Mouse (Mus musculus): ENCODE results near the gene Vsx2. TPM values are rescaled to one million over a fixed set of nuclear protein-coding genes. Genes with fewer than 3 reads are reported as not detected.

The Vsx2 gene
- polyA plus RNA-seq, 1 experiment from 2014 or later = not detected

DNA sequence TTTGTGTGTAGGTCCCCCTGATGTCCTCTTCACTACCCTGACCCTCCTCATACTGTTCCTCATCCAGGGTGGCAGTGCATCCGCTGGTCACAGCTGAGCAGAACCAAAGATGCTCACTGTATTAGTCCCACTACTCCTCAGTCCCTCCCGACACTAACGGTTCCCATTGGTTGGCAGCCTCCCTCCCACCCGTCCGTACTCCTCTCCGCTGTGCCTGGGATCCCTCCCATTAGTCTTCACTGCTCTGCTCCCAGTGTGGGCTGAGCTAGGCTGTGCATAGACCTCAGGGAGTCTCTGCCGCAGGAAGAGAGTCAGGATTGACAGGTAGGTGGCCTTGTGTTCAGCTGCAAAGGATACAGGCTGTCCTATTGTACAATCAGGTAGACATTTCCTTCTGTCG is 28.8 kb downstream of the Vsx2 start:
- Histone ChIP-seq H3K4me2 (ENCODE audit: low read length) (no peak overlapping the region), H3K4me3 (ENCODE audit: low read depth, low read length) (no peak overlapping the region), H3K27ac (ENCODE audit: low read depth, low read length) (no peak overlapping the region), H3K27me3 (replicated peaks; ENCODE audit: control insufficient read depth, insufficient read depth, low read length) (no peaks in the 10 kb centered on the region), H3K9me3 (replicated peaks; ENCODE audit: control insufficient read depth, low read length) (no peaks in the 10 kb centered on the region), H3K9ac (ENCODE audit: low read length) (no peak overlapping the region), H3K4me1 (ENCODE audit: control insufficient read depth, insufficient read depth, low read length) (no peaks in the 10 kb centered on the region), H3K36me3 (ENCODE audit: control insufficient read depth, insufficient read depth, low read length) (peaks cover 9% of the 10 kb centered on the region; the same call in 1 of the 2 replicates)
- ATAC-seq (peak; percentile 12; the same call in 1 of the 2 replicates), DNase-seq (ENCODE audit: low spot score) (no peak)
- 16% methylated on average over 8 of the region's 8 CpGs for WGBS

DNA sequence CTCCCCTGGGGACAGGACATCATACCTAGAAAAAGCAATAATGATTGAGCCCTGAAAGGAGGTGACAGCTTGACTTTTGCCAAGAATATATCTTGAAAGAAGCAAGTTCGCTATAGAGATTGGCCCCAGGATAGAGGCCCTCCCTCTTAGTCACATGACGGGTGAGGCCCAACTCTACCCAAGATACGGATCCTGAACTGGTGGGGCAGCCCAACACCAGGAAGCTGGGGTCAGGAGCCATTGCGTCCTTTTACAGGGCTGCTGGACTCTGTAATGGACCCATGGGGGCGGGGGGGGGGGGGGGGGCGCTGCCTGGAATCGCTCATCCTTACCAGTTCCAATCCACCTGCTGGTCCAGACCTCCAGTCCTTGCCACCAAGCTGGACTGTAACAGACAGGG is 34.4 kb downstream of the Vsx2 start:
- Histone ChIP-seq H3K4me3 (ENCODE audit: low read depth, low read length) (no peak overlapping the region), H3K36me3 (ENCODE audit: control insufficient read depth, insufficient read depth, low read length) (peaks cover 28% of the 10 kb centered on the region), H3K4me2 (ENCODE audit: low read length) (no peak overlapping the region), H3K27me3 (replicated peaks; ENCODE audit: control insufficient read depth, insufficient read depth, low read length) (no peaks in the 10 kb centered on the region), H3K4me1 (ENCODE audit: control insufficient read depth, insufficient read depth, low read length) (no peaks in the 10 kb centered on the region), H3K9ac (ENCODE audit: low read length) (no peak overlapping the region), H3K27ac (ENCODE audit: low read depth, low read length) (no peak overlapping the region), H3K9me3 (replicated peaks; ENCODE audit: control insufficient read depth, low read length) (no peaks in the 10 kb centered on the region)
- 91% methylated on average over 6 of the region's 7 CpGs for WGBS
- DNase-seq (ENCODE audit: low spot score) (no peak), ATAC-seq (no peak)

DNA sequence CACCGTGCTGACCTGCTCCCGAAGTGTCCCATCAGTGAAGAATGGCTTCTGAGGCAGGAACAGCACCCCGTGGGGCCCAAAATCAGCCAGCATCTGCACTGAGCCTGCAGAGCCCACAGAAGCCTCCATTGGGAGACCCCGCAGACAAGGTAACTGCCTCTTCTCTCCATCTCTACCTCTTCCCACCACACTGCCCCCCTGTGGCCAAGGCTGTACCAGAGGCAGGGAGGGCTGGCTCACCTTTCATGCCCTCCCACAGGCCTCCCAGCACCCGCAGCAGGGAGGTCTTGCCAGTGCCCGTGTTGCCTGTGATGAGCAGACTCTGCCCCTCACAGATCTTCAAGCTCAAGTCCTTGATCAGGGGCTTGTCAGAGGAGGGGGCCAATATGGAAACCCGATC is 36.3 kb downstream of the Vsx2 start:
- Histone ChIP-seq H3K27me3 (replicated peaks; ENCODE audit: control insufficient read depth, insufficient read depth, low read length) (no peaks in the 10 kb centered on the region), H3K36me3 (ENCODE audit: control insufficient read depth, insufficient read depth, low read length) (peaks cover 28% of the 10 kb centered on the region), H3K4me1 (ENCODE audit: control insufficient read depth, insufficient read depth, low read length) (no peaks in the 10 kb centered on the region), H3K9me3 (replicated peaks; ENCODE audit: control insufficient read depth, low read length) (no peaks in the 10 kb centered on the region), H3K9ac (ENCODE audit: low read length) (no peak overlapping the region), H3K27ac (ENCODE audit: low read depth, low read length) (no peak overlapping the region), H3K4me2 (ENCODE audit: low read length) (no peak overlapping the region), H3K4me3 (ENCODE audit: low read depth, low read length) (no peak overlapping the region)
- WGBS = 79% methylated on average over 7 of the region's 7 CpGs
- no peak for DNase-seq (ENCODE audit: low spot score)
- ATAC-seq = no peak

DNA sequence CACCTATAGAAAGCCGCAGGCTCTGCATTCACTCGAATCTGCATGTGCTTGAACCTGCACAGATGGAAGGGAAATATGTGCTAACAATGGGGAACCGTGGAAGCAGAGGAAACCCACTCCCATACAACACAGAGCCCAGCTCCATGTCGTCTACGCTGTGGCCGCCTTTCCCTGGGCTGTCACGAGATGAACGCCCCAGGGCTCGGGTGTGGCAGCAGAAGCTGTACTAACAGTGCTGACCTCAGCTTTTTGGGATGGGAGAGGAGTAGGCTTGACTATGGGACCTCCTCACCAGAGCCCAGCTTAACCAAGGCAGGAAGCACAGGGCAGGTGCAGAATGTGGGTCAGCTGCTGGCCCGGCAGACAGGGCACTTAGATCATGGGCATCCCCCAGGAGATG is 42.2 kb downstream of the Vsx2 start:
- no peak for ATAC-seq
- DNase-seq (ENCODE audit: low spot score) = no peak

DNA sequence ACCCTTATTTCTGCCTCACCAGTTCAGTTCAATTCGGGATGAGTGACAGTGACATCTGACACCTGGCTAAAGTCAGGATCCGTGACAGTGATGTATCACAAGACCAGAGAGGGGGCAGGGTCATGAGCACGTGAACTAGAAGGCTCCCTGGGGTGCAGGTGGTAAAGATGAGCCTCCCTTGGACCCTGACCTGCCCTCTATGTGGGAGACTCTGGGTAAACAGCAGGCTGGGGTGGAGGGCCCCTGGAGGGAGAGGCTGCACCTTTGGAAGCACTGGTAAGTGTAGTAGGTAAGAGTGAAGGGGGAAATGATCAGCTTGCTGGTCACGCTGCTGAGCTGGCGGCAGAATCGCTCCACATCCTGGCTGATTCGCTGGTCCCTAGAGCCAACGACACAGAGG is 43.0 kb downstream of the Vsx2 start:
- H3K9ac ChIP-seq (ENCODE audit: low read length) = no peak overlapping the region
- H3K4me2 ChIP-seq (ENCODE audit: low read length) = no peak overlapping the region
- DNase-seq (ENCODE audit: low spot score) (no peak), ATAC-seq (no peak)
- H3K27ac ChIP-seq (ENCODE audit: low read depth, low read length) = no peak overlapping the region
- 76% methylated on average over 8 of the region's 8 CpGs for WGBS
- no peaks in the 10 kb centered on the region for H3K27me3 ChIP-seq (replicated peaks; ENCODE audit: control insufficient read depth, insufficient read depth, low read length)
- no peaks in the 10 kb centered on the region for H3K9me3 ChIP-seq (replicated peaks; ENCODE audit: control insufficient read depth, low read length)
- peaks cover 6% of the 10 kb centered on the region; the same call in 1 of the 2 replicates for H3K36me3 ChIP-seq (ENCODE audit: control insufficient read depth, insufficient read depth, low read length)
- H3K4me1 ChIP-seq (ENCODE audit: control insufficient read depth, insufficient read depth, low read length) = no peaks in the 10 kb centered on the region; the same call in 1 of the 2 replicates
- H3K4me3 ChIP-seq (ENCODE audit: low read depth, low read length) = no peak overlapping the region

More for the DNA sequence above, 42.2 kb downstream of the Vsx2 start:
- no peak overlapping the region for H3K9ac ChIP-seq (ENCODE audit: low read length)
- H3K9me3 ChIP-seq (replicated peaks; ENCODE audit: control insufficient read depth, low read length) = no peaks in the 10 kb centered on the region
- H3K36me3 ChIP-seq (ENCODE audit: control insufficient read depth, insufficient read depth, low read length) = peaks cover 11% of the 10 kb centered on the region; the same call in 1 of the 2 replicates
- no peaks in the 10 kb centered on the region for H3K27me3 ChIP-seq (replicated peaks; ENCODE audit: control insufficient read depth, insufficient read depth, low read length)
- H3K4me3 ChIP-seq (ENCODE audit: low read depth, low read length) = no peak overlapping the region
- 85% methylated on average over 10 of the region's 10 CpGs for WGBS
- no peak overlapping the region for H3K4me2 ChIP-seq (ENCODE audit: low read length)
- no peak overlapping the region for H3K27ac ChIP-seq (ENCODE audit: low read depth, low read length)
- no peaks in the 10 kb centered on the region; the same call in 1 of the 2 replicates for H3K4me1 ChIP-seq (ENCODE audit: control insufficient read depth, insufficient read depth, low read length)

DNA sequence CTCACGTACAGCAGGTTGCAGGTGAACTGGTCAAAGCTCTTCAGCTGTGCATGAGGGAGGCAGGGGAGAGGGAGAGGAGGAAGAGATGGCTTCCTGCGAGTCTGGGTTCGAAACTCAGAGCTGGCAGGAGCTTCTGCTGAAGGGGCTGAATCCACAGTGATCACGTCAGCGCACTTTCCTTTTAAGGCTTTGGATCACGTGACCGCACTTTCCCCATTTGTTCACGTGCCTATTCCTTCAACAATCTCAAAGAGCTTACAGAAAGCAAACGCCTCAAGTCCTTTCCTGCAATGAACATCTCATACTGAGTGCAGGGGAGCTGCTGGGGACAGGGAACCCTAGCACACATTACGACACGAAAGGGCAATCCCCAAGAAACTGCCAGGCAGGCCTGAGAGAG is 44.4 kb downstream of the Vsx2 start:
- DNase-seq (ENCODE audit: low spot score) = no peak
- ATAC-seq = no peak
- H3K4me3 ChIP-seq (ENCODE audit: low read depth, low read length) = no peak overlapping the region
- WGBS = 90% methylated on average over 11 of the region's 11 CpGs
- no peaks in the 10 kb centered on the region for H3K27me3 ChIP-seq (replicated peaks; ENCODE audit: control insufficient read depth, insufficient read depth, low read length)
- H3K9me3 ChIP-seq (replicated peaks; ENCODE audit: control insufficient read depth, low read length) = no peaks in the 10 kb centered on the region
- no peak overlapping the region for H3K27ac ChIP-seq (ENCODE audit: low read depth, low read length)
- no peak overlapping the region for H3K4me2 ChIP-seq (ENCODE audit: low read length)
- H3K36me3 ChIP-seq (ENCODE audit: control insufficient read depth, insufficient read depth, low read length) = no peaks in the 10 kb centered on the region
- H3K4me1 ChIP-seq (ENCODE audit: control insufficient read depth, insufficient read depth, low read length) = no peaks in the 10 kb centered on the region; the same call in 1 of the 2 replicates
- no peak overlapping the region for H3K9ac ChIP-seq (ENCODE audit: low read length)

DNA sequence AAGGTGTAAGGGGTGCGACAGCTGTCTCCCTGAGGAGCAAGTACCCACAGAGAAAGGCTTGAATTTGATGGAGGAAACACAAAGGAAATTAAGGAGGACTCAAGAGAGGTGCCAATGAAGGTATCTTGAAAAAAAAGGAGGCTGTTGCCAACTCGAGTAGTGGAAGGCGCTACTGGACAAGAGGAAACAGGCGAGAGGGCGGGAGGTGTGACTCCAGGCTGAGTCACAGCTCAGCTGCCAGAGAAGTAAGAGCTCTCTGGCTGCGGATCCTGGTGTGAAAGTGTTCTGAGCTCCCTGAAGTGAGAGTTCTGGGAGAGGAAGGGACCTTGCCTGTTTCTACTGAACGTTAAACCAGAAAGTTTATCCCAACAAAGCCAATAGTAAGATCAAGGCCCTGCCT is 45.0 kb downstream of the Vsx2 start:
- H3K4me3 ChIP-seq (ENCODE audit: low read depth, low read length) = no peak overlapping the region
- no peak overlapping the region for H3K27ac ChIP-seq (ENCODE audit: low read depth, low read length)
- ATAC-seq (no peak), DNase-seq (ENCODE audit: low spot score) (peak; percentile 8)
- no peak overlapping the region for H3K4me2 ChIP-seq (ENCODE audit: low read length)
- H3K27me3 ChIP-seq (replicated peaks; ENCODE audit: control insufficient read depth, insufficient read depth, low read length) = no peaks in the 10 kb centered on the region
- H3K9me3 ChIP-seq (replicated peaks; ENCODE audit: control insufficient read depth, low read length) = no peaks in the 10 kb centered on the region
- H3K36me3 ChIP-seq (ENCODE audit: control insufficient read depth, insufficient read depth, low read length) = no peaks in the 10 kb centered on the region
- H3K9ac ChIP-seq (ENCODE audit: low read length) = no peak overlapping the region
- no peaks in the 10 kb centered on the region; the same call in 1 of the 2 replicates for H3K4me1 ChIP-seq (ENCODE audit: control insufficient read depth, insufficient read depth, low read length)
- 74% methylated on average over 7 of the region's 7 CpGs for WGBS

DNA sequence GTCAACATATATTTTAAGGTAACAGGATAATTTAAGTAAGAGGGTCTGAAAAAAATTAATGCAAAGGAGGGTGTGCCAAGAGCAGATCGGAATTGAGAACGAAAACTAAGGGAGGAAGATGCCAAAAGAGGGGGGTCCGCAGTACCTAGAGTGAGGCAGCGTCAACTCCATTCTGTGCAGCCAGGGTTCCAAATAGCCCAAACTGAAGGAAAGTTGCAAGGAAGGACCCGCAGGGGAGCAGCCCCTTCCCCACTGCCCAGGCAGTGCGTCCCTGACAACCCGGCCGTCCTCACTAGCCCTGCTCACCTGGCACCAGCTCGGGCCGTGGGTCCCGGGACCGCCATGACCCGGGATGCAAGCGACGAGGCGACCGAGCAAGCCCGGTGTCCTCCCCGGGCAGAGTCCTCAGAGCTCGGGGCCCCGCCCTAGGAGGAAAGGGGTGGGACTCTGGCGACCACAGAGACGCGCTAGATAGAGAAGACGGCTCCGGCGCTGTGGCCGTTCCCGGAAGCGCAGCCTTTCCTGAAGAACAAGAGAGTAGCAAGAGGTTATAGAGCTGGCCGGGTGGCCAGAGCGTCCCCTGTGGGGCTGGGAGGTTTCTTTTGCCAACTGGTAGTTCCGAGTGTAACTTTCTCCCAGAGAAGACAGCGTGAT is 47.5 kb downstream of the Vsx2 start, which contains the start of gene Abcd4:
Abcd4 (minus strand) TSS at position 437 of the 654 bp plus-strand sequence.
- H3K27me3 ChIP-seq (replicated peaks; ENCODE audit: control insufficient read depth, insufficient read depth, low read length) = no peaks in the 10 kb centered on the region
- peak within 1 kb of the TSS; percentile 73 for H3K4me3 ChIP-seq (ENCODE audit: low read depth, low read length)
- no peak within 1 kb of the TSS for H3K27ac ChIP-seq (ENCODE audit: low read depth, low read length)
- WGBS = under 1% methylated on average over 34 of the region's 34 CpGs
- no peaks in the 10 kb centered on the region; the same call in 1 of the 2 replicates for H3K4me1 ChIP-seq (ENCODE audit: control insufficient read depth, insufficient read depth, low read length)
- no peaks in the 10 kb centered on the region for H3K9me3 ChIP-seq (replicated peaks; ENCODE audit: control insufficient read depth, low read length)
- DNase-seq (ENCODE audit: low spot score) (peak; percentile 94), ATAC-seq (peak; percentile 99)
- H3K36me3 ChIP-seq (ENCODE audit: control insufficient read depth, insufficient read depth, low read length) = no peaks in the 10 kb centered on the region
- peak within 1 kb of the TSS; percentile 51 for H3K4me2 ChIP-seq (ENCODE audit: low read length)
- H3K9ac ChIP-seq (ENCODE audit: low read length) = peak within 1 kb of the TSS; percentile 85

DNA sequence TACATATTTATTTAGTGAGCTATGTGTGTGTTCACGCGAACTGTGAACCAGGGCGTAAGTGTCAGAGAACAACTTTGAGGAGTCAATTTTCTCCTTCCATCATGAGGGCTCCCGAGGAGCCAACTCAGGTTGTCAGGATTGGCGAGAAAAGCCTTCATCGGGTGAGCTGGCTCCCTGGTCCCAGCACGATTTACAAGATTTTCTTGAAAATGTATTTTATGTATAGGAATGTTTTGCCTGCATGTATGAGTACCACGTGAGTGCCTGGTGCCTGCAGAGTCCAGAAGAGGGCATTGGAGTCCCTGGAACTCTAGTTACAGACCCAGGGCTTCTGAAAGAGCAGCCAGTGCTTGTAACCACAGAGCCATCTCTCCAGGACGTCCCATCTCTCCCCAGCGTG is 48.1 kb downstream of the Vsx2 start:
- Histone ChIP-seq H3K27ac (ENCODE audit: low read depth, low read length) (no peak overlapping the region), H3K4me2 (ENCODE audit: low read length) (peak overlapping the region; percentile 51), H3K27me3 (replicated peaks; ENCODE audit: control insufficient read depth, insufficient read depth, low read length) (no peaks in the 10 kb centered on the region), H3K36me3 (ENCODE audit: control insufficient read depth, insufficient read depth, low read length) (no peaks in the 10 kb centered on the region), H3K4me1 (ENCODE audit: control insufficient read depth, insufficient read depth, low read length) (no peaks in the 10 kb centered on the region; the same call in 1 of the 2 replicates), H3K9me3 (replicated peaks; ENCODE audit: control insufficient read depth, low read length) (no peaks in the 10 kb centered on the region), H3K9ac (ENCODE audit: low read length) (peak overlapping the region; percentile 2; the same call in 1 of the 2 replicates), H3K4me3 (ENCODE audit: low read depth, low read length) (peak overlapping the region; percentile 73)
- ATAC-seq (peak; percentile 51), DNase-seq (ENCODE audit: low spot score) (no peak)
- WGBS = 4% methylated on average over 10 of the region's 10 CpGs
